Mouse (Mus musculus) gastrocnemius, adult 2 months (tissue): ENCODE measurements around the gene Ralgps1. TPM values are rescaled to one million over a fixed set of nuclear protein-coding genes. Genes with fewer than 3 reads are reported as not detected.

Experiments
- DNase-seq: peaks from one replicate; pipeline ENCODE4 v3.0.0; 2022
- H3K27ac ChIP-seq: fragments of 200-600 bp; 2 replicates; pipeline ENCODE4 v1.8.1; 2022; ENCODE audit warnings: mild to moderate bottlenecking
- H3K4me3 ChIP-seq: fragments of 200-600 bp; 2 replicates; pipeline ENCODE4 v1.8.1; 2022; ENCODE audit warnings: mild to moderate bottlenecking, moderate library complexity
- CTCF ChIP-seq: fragments of 200-600 bp; IDR thresholded peaks from 2 replicates; pipeline ENCODE4 v1.8.1; 2022; ENCODE audit warnings: antibody characterized with exemption, mild to moderate bottlenecking, moderate library complexity
- intact Hi-C: fragments of 180-260 bp; cut with DNase I; formaldehyde crosslinking; loops from one replicate; pipeline ENCODE4 v1.15.1; 2025
- total RNA-seq, 2 experiments: library from RNA; stranded (reverse); gene quantifications; 2 replicates each; pipeline ENCODE4 v1.2.3; 2021

Gene Ralgps1
- total RNA-seq, 2 experiments from 2014 or later, result 2.5 to 3.1 TPM

GRCm38 (mm10) chr2:33244880-33245279, 126.4 kb downstream of the Ralgps1 start:
- no peak for TF ChIP-seq CTCF
- no peak for DNase-seq
- Histone ChIP-seq H3K27ac (peak overlapping the region; percentile 55), H3K4me3 (no peak overlapping the region)
- intact Hi-C loops, result no loop called here

GRCm38 (mm10) chr2:33237581-33237980, 133.7 kb downstream of the Ralgps1 start:
- 0 out of 2 replicates have a peak overlapping the region, but pooled peaks have one; percentile 28 for H3K27ac ChIP-seq
- TF ChIP-seq CTCF, result no peak
- H3K4me3 ChIP-seq, result no peak overlapping the region
- intact Hi-C loops, result no loop called here
- DNase-seq, result no peak

- Histone ChIP-seq H3K4me3 (no peak overlapping the region), H3K27ac (peak overlapping the region; percentile 70; the same call in 1 of the 2 replicates)
- no peak for DNase-seq
- intact Hi-C loops, result no loop called here
- TF ChIP-seq CTCF, result no peak; the same call in 1 of the 2 replicates
Observed at GRCm38 (mm10) chr2:33234848-33235247, 136.4 kb downstream of the Ralgps1 start.

- Histone ChIP-seq H3K27ac (peak overlapping the region; percentile 70), H3K4me3 (no peak overlapping the region)
- DNase-seq, result peak; percentile 49
- intact Hi-C loops, result no loop called here
- no peak for TF ChIP-seq CTCF
Observed at GRCm38 (mm10) chr2:33233856-33234255, 137.4 kb downstream of the Ralgps1 start.

GRCm38 (mm10) chr2:33232782-33233570, 138.3 kb downstream of the Ralgps1 start:
- peak overlapping the region; percentile 70 for H3K27ac ChIP-seq
- no peak for DNase-seq
- H3K4me3 ChIP-seq, result no peak overlapping the region
- intact Hi-C loops, result no loop called here
- no peak for TF ChIP-seq CTCF

GRCm38 (mm10) chr2:33231788-33232187, 139.5 kb downstream of the Ralgps1 start:
- TF ChIP-seq CTCF, result no peak
- peak overlapping the region; percentile 70; the same call in 1 of the 2 replicates for H3K27ac ChIP-seq
- H3K4me3 ChIP-seq, result no peak overlapping the region
- DNase-seq, result no peak
- intact Hi-C loops, result no loop called here

- H3K4me3 ChIP-seq, result no peak overlapping the region
- intact Hi-C loops, result no loop called here
- DNase-seq, result no peak
- peak overlapping the region; percentile 3; the same call in 1 of the 2 replicates for H3K27ac ChIP-seq
- no peak for TF ChIP-seq CTCF
Observed at GRCm38 (mm10) chr2:33230701-33231100, 140.6 kb downstream of the Ralgps1 start.

GRCm38 (mm10) chr2:33228551-33228950, 142.7 kb downstream of the Ralgps1 start:
- Histone ChIP-seq H3K4me3 (no peak overlapping the region), H3K27ac (no peak overlapping the region)
- DNase-seq, result no peak
- no peak for TF ChIP-seq CTCF
- intact Hi-C loops, result no loop called here

- peak overlapping the region; percentile 38; the same call in 1 of the 2 replicates for H3K27ac ChIP-seq
- no peak overlapping the region for H3K4me3 ChIP-seq
- TF ChIP-seq CTCF, result no peak
- DNase-seq, result no peak
- intact Hi-C loops, result no loop called here
Observed at GRCm38 (mm10) chr2:33228077-33228476, 143.2 kb downstream of the Ralgps1 start.

GRCm38 (mm10) chr2:33225921-33226320, 145.4 kb downstream of the Ralgps1 start:
- intact Hi-C loops, result no loop called here
- no peak for DNase-seq
- Histone ChIP-seq H3K4me3 (no peak overlapping the region), H3K27ac (peak overlapping the region; percentile 56; the same call in 1 of the 2 replicates)
- no peak for TF ChIP-seq CTCF

GRCm38 (mm10) chr2:33223656-33224358, 147.5 kb downstream of the Ralgps1 start:
- Histone ChIP-seq H3K27ac (peak overlapping the region; percentile 95), H3K4me3 (no peak overlapping the region)
- DNase-seq, result no peak
- intact Hi-C loops, result no loop called here
- TF ChIP-seq CTCF, result no peak

GRCm38 (mm10) chr2:33222480-33222879, 148.8 kb downstream of the Ralgps1 start:
- no peak for DNase-seq
- Histone ChIP-seq H3K27ac (peak overlapping the region; percentile 95; the same call in 1 of the 2 replicates), H3K4me3 (no peak overlapping the region)
- intact Hi-C loops, result no loop called here
- no peak for TF ChIP-seq CTCF

GRCm38 (mm10) chr2:33221339-33221900, 149.9 kb downstream of the Ralgps1 start:
- peak overlapping the region; percentile 95 for H3K27ac ChIP-seq
- H3K4me3 ChIP-seq, result peak overlapping the region; percentile 28; the same call in 1 of the 2 replicates
- no peak for TF ChIP-seq CTCF
- DNase-seq, result peak; percentile 58
- intact Hi-C loops, result loop anchor here (2.0 kb wide), 1 partner anchor 95 kb away; no protein-coding TSS in a partner anchor
